Mouse (Mus musculus): ENCODE measurements around the gene Fgfr2.

- TF ChIP-seq CTCF (conservative IDR thresholded peaks at IDR 0.05; ENCODE audit: low read length) (no peak), NANOG (IDR thresholded peaks at IDR 0.05; ENCODE audit: borderline replicate concordance, low read length) (no peak), POU5F1 (IDR thresholded peaks at IDR 0.05; ENCODE audit: borderline replicate concordance, low read length) (no peak)
Observed at GRCm38 (mm10) chr7:130918260-130918659, 2204.9 kb downstream of the Fgfr2 start.

Measured in E14TG2a.4 (cell line).